Mouse (Mus musculus) urinary bladder, postnatal 4 days (tissue): ENCODE measurements at regions not wholly inside any gene's neighbourhood (a gene's known extent, or its start where the extent isn't known, plus 50 kb on each side); places are given as distances from the start of the nearest gene placed in this dataset.

Source experiments
- DNase-seq, 2 experiments: peaks; one replicate each; pipeline ENCODE4 v3.0.0; 2021 to 2022; ENCODE audit warnings: low spot score in 2 of 2

GRCm38 (mm10) chr12:79944090-79944489, 168.7 kb downstream of the Zfp36l1 start:
- DNase-seq, result no peak

- DNase-seq, result peak in 1 of 2 experiments; percentile 62
Measured at GRCm38 (mm10) chr12:79942563-79943131, 170.2 kb downstream of the Zfp36l1 start.

- DNase-seq, result no peak
Measured at GRCm38 (mm10) chr12:79941828-79942227, 171.0 kb downstream of the Zfp36l1 start.

GRCm38 (mm10) chr12:79939436-79939835, 173.4 kb downstream of the Zfp36l1 start:
- no peak for DNase-seq

- DNase-seq, result no peak
Measured at GRCm38 (mm10) chr12:79937876-79938275, 174.9 kb downstream of the Zfp36l1 start.

GRCm38 (mm10) chr12:79936698-79937097, 176.1 kb downstream of the Zfp36l1 start:
- no peak for DNase-seq

GRCm38 (mm10) chr12:79934091-79934490, 178.7 kb downstream of the Zfp36l1 start:
- no peak for DNase-seq

- no peak for DNase-seq
Measured at GRCm38 (mm10) chr12:79932905-79933304, 179.9 kb downstream of the Zfp36l1 start.

GRCm38 (mm10) chr12:79931455-79931854, 181.4 kb downstream of the Zfp36l1 start:
- no peak for DNase-seq

- no peak for DNase-seq
Measured at GRCm38 (mm10) chr12:79929846-79930245, 183.0 kb downstream of the Zfp36l1 start.

- peak in 1 of 2 experiments; percentile 58 for DNase-seq
Measured at GRCm38 (mm10) chr12:79928739-79929380, 184.0 kb downstream of the Zfp36l1 start.

- DNase-seq, result no peak
Measured at GRCm38 (mm10) chr12:79928298-79928697, 184.5 kb downstream of the Zfp36l1 start.

- peak; percentile 68 to 71 for DNase-seq
Measured at GRCm38 (mm10) chr12:79925704-79926588, 186.9 kb downstream of the Zfp36l1 start.

- no peak for DNase-seq
Measured at GRCm38 (mm10) chr12:79924921-79925703, 187.7 kb downstream of the Zfp36l1 start.

GRCm38 (mm10) chr12:79923811-79924210, 189.0 kb downstream of the Zfp36l1 start:
- no peak for DNase-seq

- no peak for DNase-seq
Measured at GRCm38 (mm10) chr12:79921786-79922185, 191.0 kb downstream of the Zfp36l1 start.

GRCm38 (mm10) chr12:79918983-79919382, 193.8 kb downstream of the Zfp36l1 start:
- no peak for DNase-seq

- DNase-seq, result no peak
Measured at GRCm38 (mm10) chr12:79917634-79918289, 195.1 kb downstream of the Zfp36l1 start.

GRCm38 (mm10) chr12:79916896-79917633, 195.7 kb downstream of the Zfp36l1 start:
- no peak for DNase-seq

GRCm38 (mm10) chr12:79913898-79914297, 198.9 kb downstream of the Zfp36l1 start:
- no peak for DNase-seq
